Mouse (Mus musculus) heart, postnatal 25 days (tissue): ENCODE data around the gene Camk2d. TPM values are rescaled to one million over a fixed set of nuclear protein-coding genes. Genes with fewer than 3 reads are reported as not detected.

ENCODE experiments used
- DNase-seq: peaks from one replicate; pipeline ENCODE4 v3.0.0; 2022; ENCODE audit warnings: low spot score
- intact Hi-C: fragments of 180-260 bp; cut with DNase I; formaldehyde crosslinking; loops from one replicate; pipeline ENCODE4 v1.15.1; 2025
- total RNA-seq, 2 experiments: library from RNA; stranded (reverse); gene quantifications; 2 replicates each; pipeline ENCODE4 v1.2.3; 2021

The Camk2d gene
- total RNA-seq, 2 experiments from 2014 or later, result 150 to 154 TPM

DNA sequence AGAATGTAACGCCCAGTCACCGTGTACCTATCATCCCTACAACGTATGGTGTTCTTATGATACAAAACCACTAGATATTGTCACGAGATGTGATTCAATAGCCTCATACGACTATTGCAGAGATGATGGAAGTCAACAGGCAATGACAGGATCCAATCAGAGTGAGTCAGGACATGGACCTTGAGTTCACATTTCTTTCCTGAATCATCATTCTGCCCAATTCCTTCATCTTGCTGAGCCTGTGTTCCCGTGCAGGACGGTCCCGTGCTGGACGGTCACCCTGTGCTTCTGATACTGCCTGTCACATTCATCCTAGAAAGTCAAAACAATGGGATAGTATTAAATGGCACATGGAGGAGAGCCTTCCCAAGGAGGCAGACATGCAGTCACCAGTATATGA is 181.0 kb downstream of the Camk2d start:
- intact Hi-C loops, result loop anchor here (10.0 kb wide), 1 partner anchor 732 kb away; no protein-coding TSS in a partner anchor
- DNase-seq, result no peak

DNA sequence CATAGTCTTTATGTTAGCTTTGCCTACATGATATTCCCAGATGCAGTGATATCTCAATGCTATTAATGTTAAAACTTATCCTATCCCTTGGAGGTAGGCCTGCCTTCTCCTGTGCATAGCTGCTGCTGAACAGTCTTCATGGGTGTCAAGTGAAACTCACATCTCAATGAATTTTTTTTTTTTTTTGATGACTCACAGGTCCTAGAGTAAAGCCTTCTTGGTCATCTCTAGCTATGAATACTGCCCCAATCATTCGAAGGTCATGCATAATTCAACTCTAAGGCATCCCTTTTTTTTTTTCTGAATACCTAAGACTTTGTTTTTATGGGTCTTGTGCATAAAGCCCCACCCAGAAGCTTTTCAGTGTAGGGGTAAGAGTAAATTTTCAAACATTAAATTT is 181.8 kb downstream of the Camk2d start:
- intact Hi-C loops, result loop anchor here (10.0 kb wide), 1 partner anchor 733 kb away; no protein-coding TSS in a partner anchor
- DNase-seq, result no peak

DNA sequence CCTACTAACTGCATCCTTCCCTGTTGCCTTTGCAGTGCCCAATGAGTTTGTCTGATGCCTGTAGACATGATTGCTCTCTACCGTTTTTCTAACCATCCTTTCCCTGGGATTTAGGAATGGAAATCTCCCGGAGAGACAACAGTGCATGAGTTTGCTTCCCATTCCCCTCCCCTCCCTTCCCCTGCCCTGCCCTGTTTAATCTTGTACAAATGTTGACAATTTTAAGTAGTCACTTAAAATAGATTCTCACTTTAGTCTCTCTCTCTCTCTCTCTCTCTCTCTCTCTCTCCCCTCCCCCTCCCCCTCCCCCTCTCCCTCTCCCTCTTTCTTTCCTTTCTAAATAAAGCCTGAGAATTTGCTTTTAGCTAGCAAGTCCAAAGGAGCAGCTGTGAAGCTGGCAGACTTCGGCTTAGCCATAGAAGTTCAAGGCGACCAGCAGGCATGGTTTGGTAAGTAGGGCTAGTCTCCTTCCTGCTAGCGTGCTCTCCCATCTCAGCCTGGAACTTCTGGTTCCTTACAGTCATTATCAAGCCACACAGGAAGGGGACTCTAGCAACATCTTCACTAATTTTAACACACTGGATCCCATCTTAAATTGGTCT is 184.0 kb downstream of the Camk2d start:
- intact Hi-C loops, result no loop called here
- DNase-seq, result no peak

DNA sequence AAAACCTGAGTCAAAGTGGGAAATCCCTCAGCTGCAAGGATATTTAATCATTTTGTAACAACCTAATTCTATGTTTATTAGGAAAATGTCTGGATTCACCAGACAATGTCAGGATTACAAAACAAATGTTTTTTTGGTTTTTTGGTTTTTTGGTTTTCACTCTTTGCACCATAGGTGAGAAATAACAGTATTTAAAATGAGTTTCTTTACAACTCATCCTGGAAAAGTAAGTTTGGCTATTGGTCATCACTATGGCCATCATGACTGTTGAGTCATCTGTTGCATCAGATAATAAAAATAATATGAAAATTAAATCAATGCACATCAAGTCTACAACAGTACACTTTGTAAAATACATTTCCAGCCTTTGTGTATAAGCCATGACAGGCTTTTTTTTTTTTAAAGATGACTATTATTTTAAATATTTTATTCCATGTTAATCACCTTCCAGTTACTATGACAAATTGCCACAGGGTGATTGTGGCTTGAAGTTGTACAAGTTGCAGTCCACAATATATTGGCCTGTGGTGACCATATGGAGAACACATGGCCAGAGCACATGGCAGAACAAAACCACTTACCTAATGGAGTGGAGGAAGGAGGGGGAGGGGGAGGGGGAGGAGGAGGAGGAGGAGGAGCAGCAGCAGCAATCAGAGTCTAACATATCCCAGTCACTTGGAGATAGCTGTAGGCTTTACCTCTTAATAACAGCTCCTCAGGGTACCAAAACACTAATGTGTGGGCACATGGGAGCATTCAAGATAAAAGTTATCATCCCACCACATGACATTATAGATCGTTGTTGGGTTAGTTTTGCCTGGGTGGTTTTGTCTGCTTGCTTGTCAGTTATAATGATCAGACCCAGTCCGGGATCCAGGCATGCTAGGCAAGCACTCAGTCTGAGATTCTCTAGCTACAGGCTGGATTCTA is 197.2 kb downstream of the Camk2d start:
- DNase-seq, result no peak
- intact Hi-C loops, result no loop called here

DNA sequence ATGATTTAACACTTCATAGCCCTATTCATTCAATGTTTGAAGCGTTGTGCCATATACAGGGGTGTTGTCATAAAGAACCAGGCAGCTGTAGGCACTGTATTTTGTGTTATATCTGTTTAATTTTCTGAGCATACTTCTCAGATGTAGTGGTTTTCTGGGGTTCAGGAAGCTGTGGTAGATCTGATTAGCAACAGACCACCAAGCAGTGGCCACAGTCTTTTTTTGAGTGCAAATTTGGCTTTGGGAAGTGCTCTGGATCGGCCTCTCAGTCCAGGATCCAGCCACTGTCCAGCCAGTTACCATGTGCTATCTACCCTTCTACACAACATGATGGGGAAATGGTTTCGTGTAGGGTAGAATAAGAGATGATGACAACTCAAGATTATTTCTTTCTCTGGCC is 199.8 kb downstream of the Camk2d start:
- intact Hi-C loops, result no loop called here
- DNase-seq, result no peak

- intact Hi-C loops, result no loop called here
- no peak for DNase-seq
Observed at GRCm38 (mm10) chr3:126797025-126797424, 200.9 kb downstream of the Camk2d start.

GRCm38 (mm10) chr3:126797810-126798209 is 201.7 kb downstream of the Camk2d start:
- intact Hi-C loops, result no loop called here
- DNase-seq, result no peak

DNA sequence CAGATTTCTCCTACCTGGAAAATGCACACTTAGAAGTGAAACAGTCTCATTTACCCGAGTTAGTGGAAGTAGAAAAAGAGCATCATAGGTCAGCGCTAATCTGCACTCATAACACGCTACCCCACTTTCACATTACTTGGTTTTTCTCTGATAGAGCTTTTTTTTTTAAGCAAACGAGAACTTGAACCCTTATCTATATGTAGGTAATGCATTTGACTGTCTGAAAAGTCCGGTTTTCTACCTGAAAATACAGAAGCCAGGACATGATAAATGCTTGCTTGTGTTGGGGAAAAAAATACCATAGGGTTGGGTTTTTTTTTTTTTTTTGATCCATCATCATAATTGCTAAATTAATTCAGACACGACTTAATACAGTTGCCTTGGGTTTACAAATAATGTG is 206.9 kb downstream of the Camk2d start:
- no peak for DNase-seq
- intact Hi-C loops, result no loop called here

GRCm38 (mm10) chr3:126804968-126805367 is 208.9 kb downstream of the Camk2d start:
- no peak for DNase-seq
- intact Hi-C loops, result no loop called here

- DNase-seq, result no peak
- intact Hi-C loops, result no loop called here
Observed at GRCm38 (mm10) chr3:126806145-126806544, 210.0 kb downstream of the Camk2d start.

DNA sequence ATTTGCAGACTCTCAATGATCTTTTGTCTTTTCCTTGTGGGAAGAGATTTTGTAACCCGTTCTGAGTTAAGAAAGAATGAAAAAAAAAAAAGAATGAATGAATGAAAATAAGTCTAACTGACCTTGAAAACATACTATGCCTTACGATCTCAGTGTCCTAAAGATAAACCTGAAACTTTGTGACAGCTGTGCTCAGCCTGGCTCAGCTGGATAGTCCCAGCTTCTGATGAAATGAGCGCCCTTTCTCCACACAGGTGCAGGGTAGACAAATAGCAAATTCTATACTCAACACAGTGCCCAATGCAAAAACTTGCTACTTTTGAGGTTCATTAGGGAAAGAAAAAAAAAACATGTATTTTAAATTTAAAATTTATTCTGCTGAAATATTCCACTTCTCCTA is 213.8 kb downstream of the Camk2d start:
- intact Hi-C loops, result no loop called here

DNA sequence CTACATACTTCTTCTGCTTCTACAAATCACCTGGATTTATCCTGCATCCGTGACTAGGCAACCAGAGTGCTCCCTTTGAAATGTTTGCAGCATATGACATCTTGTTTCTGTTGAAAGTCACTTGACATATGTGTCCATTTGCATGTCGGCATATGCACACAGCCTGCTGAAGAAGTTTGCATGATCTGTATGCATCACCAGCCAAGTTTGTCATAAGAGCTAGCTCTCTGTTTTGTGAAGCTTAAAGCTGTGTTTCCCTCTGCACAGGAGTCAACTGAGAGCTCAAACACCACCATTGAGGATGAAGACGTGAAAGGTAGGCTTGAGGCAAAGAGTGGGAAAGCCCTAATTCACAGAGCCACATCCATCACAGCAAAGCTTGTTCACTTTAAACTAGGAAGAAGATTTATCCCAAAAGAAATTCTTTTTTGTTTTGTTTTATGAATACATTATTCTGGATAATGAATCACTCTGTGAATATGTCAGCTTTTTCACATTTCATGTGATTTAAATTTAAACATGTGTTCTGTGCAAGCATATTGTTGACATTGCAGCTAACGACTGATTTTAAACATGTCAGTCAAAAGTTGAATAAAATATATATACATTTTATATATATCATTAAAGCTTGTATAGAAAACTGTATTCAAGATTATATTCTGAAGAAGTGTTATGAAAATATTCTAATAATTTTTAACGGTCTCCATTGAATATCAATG is 214.4 kb downstream of the Camk2d start:
- DNase-seq, result no peak

More for the DNA sequence above, 213.8 kb downstream of the Camk2d start:
- no peak for DNase-seq

GRCm38 (mm10) chr3:126811646-126812045 is 215.5 kb downstream of the Camk2d start:
- DNase-seq, result no peak
- intact Hi-C loops, result no loop called here

More for the DNA sequence above, 214.4 kb downstream of the Camk2d start:
- intact Hi-C loops, result no loop called here

DNA sequence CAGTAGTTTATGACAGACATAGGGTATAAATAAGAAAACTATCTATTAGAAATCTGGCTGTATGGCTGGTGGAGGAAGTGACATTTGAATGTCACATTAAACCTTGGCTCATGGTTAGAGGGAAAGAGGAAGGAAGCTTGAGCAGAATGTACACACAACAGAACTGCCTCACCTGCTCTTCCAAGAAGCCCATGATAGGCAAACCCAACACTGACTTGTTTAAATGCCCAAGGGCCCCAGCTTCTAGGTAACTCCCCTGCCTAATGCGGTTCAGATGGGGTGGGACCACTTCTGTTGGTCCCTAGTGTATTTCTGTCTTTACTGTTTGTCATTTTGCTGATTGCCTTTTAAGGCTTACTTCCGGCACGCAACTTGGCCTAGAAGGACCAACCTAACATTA is 226.3 kb downstream of the Camk2d start:
- intact Hi-C loops, result no loop called here
- no peak for DNase-seq

DNA sequence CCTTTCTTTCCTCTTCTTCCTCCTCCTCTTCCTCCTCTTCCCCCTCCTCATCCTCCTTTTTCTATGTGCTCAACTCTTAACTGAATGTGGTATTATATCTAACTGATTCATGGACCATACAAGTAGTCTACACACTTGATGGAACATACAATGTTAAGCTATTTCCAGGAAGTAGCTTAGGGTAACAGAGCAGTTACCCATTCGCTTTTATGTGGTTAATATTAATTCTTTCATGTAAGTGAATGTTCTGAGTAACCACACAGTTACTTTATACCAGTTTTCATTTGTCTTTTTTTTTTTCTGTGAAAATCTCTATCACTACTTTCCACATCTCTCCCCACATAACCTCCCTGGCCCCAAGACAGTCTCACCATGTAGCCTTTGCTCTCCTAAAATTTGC is 228.8 kb downstream of the Camk2d start:
- intact Hi-C loops, result no loop called here
- DNase-seq, result no peak

GRCm38 (mm10) chr3:126826172-126826571 is 230.1 kb downstream of the Camk2d start:
- DNase-seq, result no peak
- intact Hi-C loops, result no loop called here

DNA sequence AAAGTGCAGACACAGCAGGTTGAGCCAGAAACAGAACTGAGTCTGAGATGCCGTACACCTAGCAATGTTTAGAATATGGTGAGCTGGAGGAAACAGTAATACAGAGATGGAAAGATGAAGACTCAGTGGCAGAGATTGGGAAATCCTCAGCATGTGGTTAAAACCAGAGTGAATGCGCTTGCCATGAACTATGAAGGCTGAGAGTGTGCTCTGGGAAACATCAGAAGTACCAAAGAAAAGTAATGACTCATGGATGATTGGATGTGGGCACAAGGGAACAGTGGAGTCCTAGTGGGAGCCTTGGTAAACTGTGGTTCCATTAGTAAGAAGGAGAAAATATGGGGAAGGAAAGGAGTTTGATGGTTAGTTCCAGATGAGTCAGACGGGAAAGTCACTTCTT is 231.8 kb downstream of the Camk2d start:
- intact Hi-C loops, result no loop called here
- DNase-seq, result no peak

GRCm38 (mm10) chr3:126829817-126830216 is 233.7 kb downstream of the Camk2d start:
- intact Hi-C loops, result no loop called here
- no peak for DNase-seq

- DNase-seq, result peak; percentile 71
- intact Hi-C loops, result no loop called here
Observed at GRCm38 (mm10) chr3:126831418-126832138, 235.5 kb downstream of the Camk2d start.

- no peak for DNase-seq
- intact Hi-C loops, result loop anchor here (5.0 kb wide), 1 partner anchor 47 kb away; no protein-coding TSS in a partner anchor
Observed at GRCm38 (mm10) chr3:126834641-126835167, 238.6 kb downstream of the Camk2d start.
